Mouse (Mus musculus): ENCODE measurements around the gene Nup160.

DNA sequence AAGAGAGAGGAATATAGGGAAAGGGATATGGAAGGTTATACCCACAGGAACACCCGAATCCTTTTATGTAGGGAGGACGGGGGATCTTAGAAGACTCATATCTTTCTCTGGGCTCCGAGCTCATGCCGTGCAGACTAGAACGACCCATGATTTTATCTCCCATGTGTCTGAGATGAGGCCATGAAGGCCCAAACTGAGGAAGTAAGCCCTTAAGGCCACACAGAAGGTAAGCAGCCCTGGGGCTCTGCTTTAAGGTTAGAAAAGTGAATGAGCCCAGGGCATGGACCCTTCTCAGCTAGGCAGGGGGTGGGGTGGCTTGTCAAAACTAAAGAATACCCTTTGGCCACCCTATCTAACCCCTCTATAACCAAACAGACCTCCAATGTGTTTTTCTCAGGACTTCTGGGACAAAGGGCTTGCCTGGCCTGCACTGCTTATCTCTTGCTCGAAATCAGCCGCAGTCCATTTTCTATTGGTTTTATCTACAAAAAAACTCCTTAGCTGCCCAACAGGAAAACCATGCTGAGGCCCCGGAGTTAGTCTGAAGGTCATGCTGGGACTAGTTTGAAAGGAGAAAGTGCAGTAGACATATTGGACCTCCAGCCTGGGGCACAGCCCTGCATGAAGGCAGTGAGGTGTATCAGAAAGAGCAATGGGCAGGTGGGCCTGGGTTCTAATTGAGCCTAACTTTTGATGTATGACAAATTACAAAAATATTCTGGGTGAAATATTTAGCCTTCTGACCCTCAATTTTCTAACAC is 37.8 kb upstream of the Nup160 start:
- TF ChIP-seq POLR2A (IDR thresholded peaks at IDR 0.05; ENCODE audit: low read depth, low read length) (no peak), CTCF (IDR thresholded peaks at IDR 0.05; ENCODE audit: extremely low read depth, insufficient read length, insufficient replicate concordance, low read depth, low read length) (no peak)
